Mouse (Mus musculus) neutrophil, adult 5-6 weeks (primary cell): ENCODE results near the gene Ppl. TPM values are rescaled to one million over a fixed set of nuclear protein-coding genes. Genes with fewer than 3 reads are reported as not detected.

Source experiments
- ATAC-seq: fragments of 151-379, 151-347 bp; 2 replicates; pipeline ENCODE4 v1.8.0; 2017; ENCODE audit warnings: mild to moderate bottlenecking, moderate TSS enrichment; ENCODE audit not compliant: insufficient number of reproducible peaks, poor library complexity, low FRiP score, severe bottlenecking; ENCODE audit errors: extremely low read depth
- total RNA-seq: library from RNA; stranded (forward); fragments of 200-1000 nt; gene quantifications from 2 replicates; pipeline ENCODE4 v1.2.3, GENCODE M21; 2017

The Ppl gene
- total RNA-seq, 1 experiment from 2014 or later, result 2.2 TPM

DNA sequence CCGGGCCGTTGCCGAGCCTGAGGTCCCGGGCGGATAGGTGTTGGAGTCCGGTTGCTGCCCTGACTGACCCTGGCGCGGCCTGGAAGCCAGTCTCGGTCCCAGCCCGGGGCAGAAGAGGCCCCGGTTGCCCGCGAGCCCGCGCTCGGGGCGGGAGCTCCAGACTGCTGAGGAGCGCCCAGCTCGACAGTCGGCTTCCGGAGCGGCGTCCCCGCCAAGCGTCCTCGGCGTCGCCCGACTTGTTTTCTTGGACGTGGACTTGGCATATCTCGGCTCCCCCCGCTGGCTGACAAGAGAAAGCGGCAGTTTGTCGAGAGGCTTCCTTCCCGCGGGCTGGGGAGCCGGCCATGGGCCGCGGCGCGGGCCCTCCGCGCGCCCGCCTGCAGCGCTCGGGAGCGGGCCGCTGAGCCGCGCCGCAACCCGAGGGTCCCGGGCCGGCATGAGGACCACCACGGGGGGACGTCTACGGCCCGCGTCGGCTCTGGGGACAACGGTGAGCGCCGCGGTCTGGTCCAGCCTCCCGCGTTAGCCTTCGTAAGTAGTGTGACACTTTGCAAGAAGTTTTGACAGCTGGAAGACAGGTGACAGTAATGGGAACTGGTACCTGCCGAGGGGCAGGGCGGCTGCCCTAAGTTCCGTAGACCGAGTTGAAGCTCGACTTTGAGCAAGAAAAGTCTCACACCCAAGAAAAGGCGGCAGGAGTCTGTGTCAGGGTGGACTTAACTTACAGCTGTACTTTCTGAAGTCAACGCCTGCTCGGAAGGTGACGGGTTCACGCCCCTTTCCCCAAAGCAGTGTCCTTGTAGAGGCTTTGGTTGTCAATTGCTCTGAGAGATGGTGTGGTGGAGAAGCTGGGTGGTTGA is 81.7 kb downstream of the Ppl start:
- ATAC-seq, result no peak

DNA sequence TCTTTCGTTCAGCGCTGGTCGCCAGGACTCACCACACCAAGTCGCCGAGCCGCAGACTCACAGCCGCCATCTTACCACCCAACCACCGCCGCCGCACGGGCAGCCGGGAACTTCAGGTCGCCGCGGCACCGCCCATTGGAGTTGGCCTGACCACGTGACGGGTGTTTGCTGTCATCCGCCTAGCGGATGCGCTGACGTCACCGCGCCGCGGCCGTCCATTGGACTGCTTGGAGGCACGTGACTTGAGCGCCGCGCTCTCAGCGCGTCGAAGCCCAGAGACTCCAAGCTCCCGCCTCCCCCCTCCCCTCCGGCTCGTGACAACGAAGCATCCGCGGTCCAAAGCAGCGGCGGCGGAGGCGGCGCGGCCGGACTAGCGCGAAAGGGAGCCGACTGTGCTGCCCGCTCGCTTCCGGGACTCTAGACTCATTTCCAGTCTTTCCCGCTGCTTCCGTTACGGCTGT is 82.4 kb downstream of the Ppl start, which contains the start of the genes Glyr1 and Ubn1:
Gene Glyr1 (minus strand): TSS at position 90 of the 461 bp plus-strand sequence.
Gene Ubn1 (plus strand): TSS at position 284 of the 461 bp plus-strand sequence.
- peak; percentile 92 for ATAC-seq

DNA sequence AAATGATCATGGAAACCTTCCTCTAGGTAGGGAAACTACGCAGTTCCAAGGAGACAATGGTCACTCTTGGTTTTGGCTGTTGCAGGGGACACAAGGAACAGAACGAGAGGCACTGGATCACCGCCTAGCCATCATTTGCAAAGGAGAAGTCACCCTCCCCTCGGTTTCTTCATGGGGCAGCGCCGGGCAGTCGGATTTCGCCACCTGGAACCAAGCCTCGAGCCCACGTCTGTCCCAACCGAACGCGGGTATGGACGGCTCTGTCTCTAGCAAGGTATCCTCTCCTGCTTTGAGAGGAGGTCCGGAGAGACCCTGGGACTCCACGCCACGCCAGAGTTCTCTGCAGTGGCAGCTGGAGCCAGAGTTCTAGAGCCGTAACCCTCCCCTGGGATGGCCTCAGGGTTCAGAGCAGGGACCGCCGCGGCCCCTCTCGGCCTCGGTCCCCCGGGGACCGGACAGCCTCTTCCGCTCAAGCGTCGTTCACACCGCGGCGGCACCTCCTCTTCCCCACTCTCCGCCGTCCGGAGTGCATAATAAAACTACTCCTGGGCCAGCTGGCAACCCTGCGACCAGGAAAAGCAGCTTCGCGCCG is 82.9 kb downstream of the Ppl start:
- peak; percentile 24; the same call in 1 of the 2 replicates for ATAC-seq

DNA sequence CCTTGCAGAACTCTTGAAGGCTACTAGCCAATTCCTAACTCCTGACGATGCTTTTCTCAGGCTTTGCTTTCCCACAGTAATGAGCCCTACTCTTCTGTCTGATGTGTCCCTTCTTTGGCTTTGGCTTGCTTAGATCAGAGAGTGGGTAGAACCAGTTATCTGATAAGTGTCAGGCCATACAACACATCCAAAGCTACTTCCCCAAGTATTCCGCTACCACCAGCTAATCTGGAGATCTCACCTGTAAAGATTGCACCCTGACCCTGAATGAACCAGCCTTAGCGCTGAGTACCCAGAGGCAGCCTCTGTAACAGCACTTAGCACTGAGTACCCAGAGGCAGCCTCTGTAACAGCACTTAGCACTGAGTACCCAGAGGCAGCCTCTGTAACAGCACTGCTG is 86.9 kb downstream of the Ppl start:
- no peak for ATAC-seq

DNA sequence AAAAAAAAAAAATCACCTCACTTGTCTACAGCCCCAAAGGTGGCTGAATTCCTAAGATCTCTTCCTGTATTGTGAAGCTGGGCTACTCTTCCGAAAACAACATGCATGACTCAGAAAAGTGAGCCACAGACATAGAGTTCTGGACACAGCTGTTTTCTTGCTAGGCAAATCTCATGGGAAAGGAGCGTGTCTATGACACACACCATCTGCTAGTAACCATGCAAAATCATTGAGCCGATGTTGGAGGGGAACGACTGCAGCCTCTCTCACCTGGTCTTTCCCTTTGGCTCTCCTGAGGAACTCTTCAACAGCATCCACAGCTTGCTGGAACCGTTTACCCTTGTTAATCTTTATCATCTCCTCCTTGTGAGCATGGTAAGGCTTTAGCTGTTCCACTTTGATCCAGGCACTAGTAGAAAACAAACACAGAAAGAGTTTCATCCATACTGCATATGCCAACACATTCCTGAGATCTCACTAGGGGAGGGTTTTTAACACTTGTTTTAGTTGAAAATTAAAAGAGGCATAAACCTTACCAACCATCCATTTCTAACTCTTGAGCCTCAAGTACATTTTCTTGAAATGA is 95.5 kb downstream of the Ppl start:
- ATAC-seq, result no peak

Other genes starting within 250 kb of the Ppl start
- gene Mgrn1, start 246.2 kb downstream of the Ppl start, total RNA-seq, result 78.8 and 85.0 TPM in 2 replicates
- gene Nudt16l1, start 193.7 kb downstream of the Ppl start, total RNA-seq, result 9.9 and 17.4 TPM in 2 replicates
- gene Anks3, start 168.2 kb downstream of the Ppl start, total RNA-seq, result 81.5 and 84.8 TPM in 2 replicates
- not detected in 2 replicates for gene Sept12, start 134.6 kb downstream of the Ppl start, total RNA-seq
- not detected in 2 replicates for gene Smim22, start 125.1 kb downstream of the Ppl start, total RNA-seq
- 50.2 and 55.1 TPM in 2 replicates for gene Rogdi, start 118.9 kb downstream of the Ppl start, total RNA-seq
- gene Glyr1, start 82.6 kb downstream of the Ppl start, total RNA-seq, result 154 and 165 TPM in 2 replicates
- gene Ubn1, start 82.4 kb downstream of the Ppl start, total RNA-seq, result 60.3 and 61.9 TPM in 2 replicates
- gene Sec14l5, start 14.7 kb upstream of the Ppl start, total RNA-seq, result 0.35 and 0.37 TPM in 2 replicates
- 36.6 and 54.4 TPM in 2 replicates for gene Nagpa, start 71.6 kb upstream of the Ppl start, total RNA-seq
- gene AU021092, start 89.9 kb upstream of the Ppl start, total RNA-seq, result not detected in 2 replicates
- gene Alg1, start 101.2 kb upstream of the Ppl start, total RNA-seq, result 26.0 and 26.2 TPM in 2 replicates
- gene Eef2kmt, start 123.6 kb upstream of the Ppl start, total RNA-seq, result 11.3 and 11.9 TPM in 2 replicates